Mouse (Mus musculus) frontal cortex, adult (tissue): ENCODE data around the gene Txndc11.
A peak's percentile ranks its signal among the peaks of the same experiment; 100 is the strongest.

ENCODE experiments used
- ATAC-seq: cut with Nextera tagmentation; 2 replicates; pipeline ENCODE4 v1.9.2; 2017; ENCODE audit warnings: mild to moderate bottlenecking, moderate library complexity, mixed read lengths; ENCODE audit not compliant: low TSS enrichment

Txndc11 gene

GRCm38 (mm10) chr16:11104905-11105304, 29.5 kb downstream of the Txndc11 start:
- no peak for ATAC-seq

- ATAC-seq: no peak
These were observed 37.1 kb downstream of the Txndc11 start for GRCm38 (mm10) chr16:11097301-11097700.

GRCm38 (mm10) chr16:11093717-11094386, 40.6 kb downstream of the Txndc11 start:
- no peak for ATAC-seq

- peak; percentile 82 for ATAC-seq
These were observed 41.9 kb downstream of the Txndc11 start for GRCm38 (mm10) chr16:11092523-11092922.

GRCm38 (mm10) chr16:11092061-11092460, 42.4 kb downstream of the Txndc11 start:
- ATAC-seq: no peak

GRCm38 (mm10) chr16:11090836-11091570, 43.4 kb downstream of the Txndc11 start:
- ATAC-seq: peak; percentile 6; the same call in 1 of the 2 replicates

GRCm38 (mm10) chr16:11086856-11087588, 47.4 kb downstream of the Txndc11 start:
- ATAC-seq: peak; percentile 36

GRCm38 (mm10) chr16:11086299-11086698, 48.2 kb downstream of the Txndc11 start:
- no peak for ATAC-seq

- no peak for ATAC-seq
These were observed 50.3 kb downstream of the Txndc11 start for GRCm38 (mm10) chr16:11084181-11084580.

GRCm38 (mm10) chr16:11078216-11078869, 56.1 kb downstream of the Txndc11 start:
- peak; percentile 9; the same call in 1 of the 2 replicates for ATAC-seq

- ATAC-seq: peak; percentile 36
These were observed 56.7 kb downstream of the Txndc11 start for GRCm38 (mm10) chr16:11077601-11078201.

- ATAC-seq: no peak
These were observed 61.4 kb downstream of the Txndc11 start for GRCm38 (mm10) chr16:11073060-11073459.

GRCm38 (mm10) chr16:11072454-11072853, 62.0 kb downstream of the Txndc11 start:
- ATAC-seq: no peak

- no peak for ATAC-seq
These were observed 62.6 kb downstream of the Txndc11 start for GRCm38 (mm10) chr16:11071887-11072286.

GRCm38 (mm10) chr16:11071176-11071575, 63.3 kb downstream of the Txndc11 start:
- ATAC-seq: peak; percentile 28; the same call in 1 of the 2 replicates

- ATAC-seq: no peak
These were observed 64.6 kb downstream of the Txndc11 start for GRCm38 (mm10) chr16:11069710-11070420.

- no peak for ATAC-seq
These were observed 65.2 kb downstream of the Txndc11 start for GRCm38 (mm10) chr16:11069271-11069670.

- no peak for ATAC-seq
These were observed 65.8 kb downstream of the Txndc11 start for GRCm38 (mm10) chr16:11068666-11069065.

- 0 out of 2 replicates have a peak, but pooled peaks have one; percentile 12 for ATAC-seq
These were observed 67.6 kb downstream of the Txndc11 start for GRCm38 (mm10) chr16:11066833-11067191.

- peak; percentile 91 for ATAC-seq
These were observed 68.2 kb downstream of the Txndc11 start, which contains the start of gene Litaf for GRCm38 (mm10) chr16:11066029-11066832. Gene Litaf (minus strand): TSS chr16:11066157.
